Mouse (Mus musculus): ENCODE results near the gene Agbl2.

DNA sequence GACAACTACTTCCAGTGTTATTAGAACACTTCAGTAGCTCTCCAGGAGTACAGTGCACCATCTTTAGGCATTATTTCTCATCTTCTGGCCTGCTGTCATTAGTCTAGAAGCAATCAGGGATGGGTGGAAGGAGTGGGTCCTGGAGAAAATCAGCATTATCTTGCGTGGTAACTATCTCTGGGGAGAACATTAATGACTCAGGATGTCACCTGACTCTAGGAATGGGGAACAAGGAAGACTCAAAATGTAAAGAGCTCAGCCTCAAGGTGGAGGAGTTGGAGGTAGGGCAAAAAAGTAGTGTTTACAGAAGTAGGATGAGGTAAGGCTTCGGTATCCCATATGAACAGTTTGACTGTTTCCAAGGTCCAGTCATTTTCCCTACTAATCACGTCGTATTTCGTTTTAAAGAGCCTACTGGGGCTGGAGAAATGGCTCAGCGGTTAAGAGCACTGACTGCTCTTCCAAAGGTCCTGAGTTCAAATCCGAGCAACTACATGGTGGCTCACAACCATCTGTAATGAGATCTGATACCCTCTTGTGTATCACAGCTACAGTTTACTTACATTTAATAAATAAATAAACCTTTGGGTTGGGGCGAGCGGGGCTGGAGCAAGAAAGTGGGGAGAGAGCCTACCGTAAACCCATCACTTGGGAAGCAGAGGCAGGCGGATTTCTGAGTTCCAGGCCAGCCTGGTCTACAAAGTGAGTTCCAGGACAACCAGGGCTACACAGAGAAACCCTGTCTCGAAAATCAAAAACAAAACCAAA, 38.1 kb upstream of the Agbl2 start:
- no peak for TF ChIP-seq CTCF (IDR thresholded peaks at IDR 0.05; ENCODE audit: low read depth)
- TF ChIP-seq EP300 (optimal IDR thresholded peaks at IDR 0.05), result no peak

Measured in stomach, postnatal 0 days (tissue).